In genomic region chr1:193629887-193630286, GRCm38 (mm10) we compare ENCODE assay signal across 26 mouse cellular contexts.
A peak's percentile ranks its signal among the peaks of the same experiment; 100 is the strongest.
DNase-seq lines count a peak whose midpoint lies in the region; ATAC-seq and TF ChIP-seq lines count a peak whose summit lies in the region.
"Had no signal": no experiment of that assay in that cellular context is flagged by ENCODE, and none has a peak within 500 bp of the region (broad histone marks: within the 10 kb centered on the region; RNA-seq: fewer than 3 reads in every experiment).

No protein-coding gene starts in this region.

- no peaks in the 10 kb centered on the region for H3K9me3 ChIP-seq in MEL (replicated peaks; ENCODE audit: insufficient read depth, low read length)
- H3K9me3 ChIP-seq in heart, embryonic 12.5 days (replicated peaks): no peaks in the 10 kb centered on the region
- H3K9me3 ChIP-seq: limb, embryonic 12.5 days; liver, embryonic 12.5 days; midbrain, embryonic 10.5 days; neural tube, embryonic 13.5 days had no signal

- H3K27me3 ChIP-seq in MEL (ENCODE audit: control insufficient read depth in 1 of 2, insufficient read depth in 2 of 2, low read length in 2 of 2): no peaks in the 10 kb centered on the region; a peak in 1 of 4 replicates
- peaks cover 4% of the 10 kb centered on the region for H3K27me3 ChIP-seq in heart, embryonic 12.5 days (replicated peaks)
- H3K27me3 ChIP-seq: neural tube, embryonic 13.5 days had no signal

- WGBS in heart, embryonic 12.5 days: 36% methylated on average over 2 of the region's 2 CpGs

- no peak overlapping the region for H3K9ac ChIP-seq in MEL (ENCODE audit: control insufficient read depth, low read depth, low read length, poor library complexity, severe bottlenecking)
- H3K9ac ChIP-seq in heart, embryonic 12.5 days: no peak overlapping the region
- H3K9ac ChIP-seq: forebrain, postnatal 0 days; limb, embryonic 12.5 days; liver, embryonic 12.5 days; neural tube, embryonic 13.5 days had no signal

- intact Hi-C loops in heart, postnatal 10 days (cut with DNase I): loop anchor here (5.0 kb wide), 1 partner anchor 37 kb away; no protein-coding TSS in a partner anchor

- H3K4me2 ChIP-seq in heart, embryonic 12.5 days: no peak overlapping the region
- H3K4me2 ChIP-seq: limb, embryonic 12.5 days; liver, embryonic 12.5 days; neural tube, embryonic 13.5 days had no signal

- no peak overlapping the region for H3K27ac ChIP-seq in MEL (ENCODE audit: control insufficient read depth, low read depth, low read length)
- peak overlapping the region; percentile 34; the same call in 1 of the 2 replicates for H3K27ac ChIP-seq in heart, embryonic 12.5 days (ENCODE audit: poor library complexity, severe bottlenecking)
- H3K27ac ChIP-seq: gastrocnemius, adult 2 months; hindbrain, postnatal 0 days; layer of hippocampus, adult 2 months; limb, embryonic 12.5 days; liver, embryonic 12.5 days; macrophage; midbrain, embryonic 10.5 days; neural tube, embryonic 13.5 days had no signal

- ATAC-seq in heart, embryonic 12.5 days (ENCODE audit: insufficient number of reproducible peaks, low FRiP score): no peak; the same call in 1 of the 2 replicates
- ATAC-seq: forebrain, postnatal 0 days; hindbrain, postnatal 0 days; intestine, embryonic 16.5 days; liver, embryonic 12.5 days; midbrain, embryonic 16.5 days had no signal

- H3K36me3 ChIP-seq in MEL (ENCODE audit: control insufficient read depth in 1 of 2, insufficient read depth in 2 of 2, low read length in 2 of 2): no peaks in the 10 kb centered on the region
- no peaks in the 10 kb centered on the region for H3K36me3 ChIP-seq in heart, embryonic 12.5 days
- H3K36me3 ChIP-seq: limb, embryonic 12.5 days; liver, embryonic 12.5 days; midbrain, embryonic 10.5 days; neural tube, embryonic 13.5 days had no signal

- DNase-seq in gastrocnemius, adult 18-20 months (ENCODE audit: low spot score): peak; percentile 22
- no peak for DNase-seq in gastrocnemius, postnatal 25 days
- DNase-seq in MEL (ENCODE audit: low read depth, low spot score): peak; percentile 6
- peak; percentile 61 to 71 for DNase-seq in heart, postnatal 10 days
- no peak for DNase-seq in kidney, adult 18-20 months
- DNase-seq in thymus, postnatal 0 days (ENCODE audit: low spot score): no peak
- DNase-seq in cerebellum, postnatal 36 days: no peak
- DNase-seq: adrenal gland, postnatal 36 days; cerebellum, adult 11-12 months; forebrain, postnatal 0 days; gastrocnemius, adult 2 months; kidney, postnatal 25 days; lung, adult 2 months; right cerebral cortex, postnatal 4 days; thymus, adult 2 months had no signal

- TF ChIP-seq CTCF in MEL (IDR thresholded peaks at IDR 0.05 in 2 of 3, conservative IDR thresholded peaks at IDR 0.05 in 1 of 3; ENCODE audit: control insufficient read depth in 1 of 3, insufficient read depth in 1 of 3, low read depth in 2 of 3, low read length in 3 of 3, poor library complexity in 1 of 3, severe bottlenecking in 1 of 3): no peak

- TF ChIP-seq RAD21 in MEL (IDR thresholded peaks at IDR 0.05; ENCODE audit: low read depth, low read length): no peak

- no peak for TF ChIP-seq POLR2A in MEL (IDR thresholded peaks at IDR 0.05; ENCODE audit: control insufficient read depth in 1 of 2, insufficient read depth in 1 of 2, low read depth in 1 of 2, low read length in 2 of 2, poor library complexity in 1 of 2)

- TF ChIP-seq EP300 in MEL (IDR thresholded peaks at IDR 0.05; ENCODE audit: low read depth in 1 of 2, low read length in 2 of 2): no peak

- H3K79me2 ChIP-seq in MEL (ENCODE audit: control insufficient read depth, insufficient read depth, low read length, poor library complexity): no peaks in the 10 kb centered on the region

- H3K4me1 ChIP-seq in MEL (ENCODE audit: control insufficient read depth in 1 of 2, insufficient read depth in 2 of 2, low read length in 2 of 2): no peaks in the 10 kb centered on the region
- H3K4me1 ChIP-seq in heart, embryonic 12.5 days (replicated peaks): peaks cover 34% of the 10 kb centered on the region
- H3K4me1 ChIP-seq: liver, embryonic 12.5 days had no signal

- H3K4me3 ChIP-seq in MEL (ENCODE audit: control insufficient read depth in 1 of 2, insufficient read depth in 1 of 2, low read depth in 2 of 2, low read length in 2 of 2): no peak overlapping the region
- H3K4me3 ChIP-seq in heart, embryonic 12.5 days: no peak overlapping the region
- H3K4me3 ChIP-seq: gastrocnemius, adult 2 months; layer of hippocampus, adult 2 months; limb, embryonic 12.5 days; liver, embryonic 12.5 days; midbrain, embryonic 10.5 days; myocyte; neural tube, embryonic 13.5 days had no signal

TF ChIP-seq in MEL, 35 proteins besides CTCF, POLR2A, EP300 and RAD21:
- no peak for TF ChIP-seq TAL1 (IDR thresholded peaks at IDR 0.05; ENCODE audit: low read length)
- no peak for TF ChIP-seq ZKSCAN1 (IDR thresholded peaks at IDR 0.05; ENCODE audit: low read depth, low read length)
- no peak for TF ChIP-seq GATA1 (IDR thresholded peaks at IDR 0.05; ENCODE audit: low read depth, low read length)
- no peak for TF ChIP-seq MAZ (IDR thresholded peaks at IDR 0.05; ENCODE audit: low read depth, low read length)
- no peak for TF ChIP-seq MYC (IDR thresholded peaks at IDR 0.05; ENCODE audit: low read depth, low read length)
- no peak for TF ChIP-seq NELFE (IDR thresholded peaks at IDR 0.05; ENCODE audit: low read depth, low read length)
- no peak for TF ChIP-seq POLR2AphosphoS5 (IDR thresholded peaks at IDR 0.05; ENCODE audit: borderline replicate concordance, low read depth, low read length)
- TF ChIP-seq BHLHE40 (IDR thresholded peaks at IDR 0.05; ENCODE audit: borderline replicate concordance, low read depth, low read length): no peak
- TF ChIP-seq MXI1 (IDR thresholded peaks at IDR 0.05; ENCODE audit: low read depth, low read length): no peak
- TF ChIP-seq USF1 (IDR thresholded peaks at IDR 0.05; ENCODE audit: low read depth, low read length): no peak
- TF ChIP-seq UBTF (IDR thresholded peaks at IDR 0.05; ENCODE audit: borderline replicate concordance, insufficient read depth, low read depth, low read length): no peak
- TF ChIP-seq CHD2 (IDR thresholded peaks at IDR 0.05; ENCODE audit: low read length): no peak

Comparison
In these comparisons a context has a peak if more than half of its experiments do, and no peak if none do; other contexts are left out.
1. DNase-seq: peak in gastrocnemius, adult 18-20 months (single experiment), MEL (single experiment) and heart, postnatal 10 days (2 of 2); none in gastrocnemius, postnatal 25 days (single experiment), kidney, adult 18-20 months (single experiment), thymus, postnatal 0 days (single experiment) and cerebellum, postnatal 36 days (0 of 2).